Mouse (Mus musculus): ENCODE measurements around the gene Zfhx2.

- TF ChIP-seq POLR2A (IDR thresholded peaks at IDR 0.05; ENCODE audit: control insufficient read depth, extremely low read depth, insufficient read depth, low read length, poor library complexity): no peak
- no peak for TF ChIP-seq CTCF (IDR thresholded peaks at IDR 0.05; ENCODE audit: borderline replicate concordance, control insufficient read depth, extremely low read depth, insufficient read depth, low read length, poor library complexity)
These were observed 34.4 kb upstream of the Zfhx2 start for GRCm38 (mm10) chr14:55126521-55126920.
